Mouse (Mus musculus): ENCODE results near the gene Gm14214.

GRCm38 (mm10) chr2:154720315-154720714, 49.5 kb downstream of the Gm14214 start:
- no peak for TF ChIP-seq POLR2A (IDR thresholded peaks at IDR 0.05; ENCODE audit: control insufficient read depth, extremely low read depth, insufficient read depth, low read length, poor library complexity)
- TF ChIP-seq CTCF (IDR thresholded peaks at IDR 0.05; ENCODE audit: borderline replicate concordance, control insufficient read depth, extremely low read depth, insufficient read depth, low read length, poor library complexity): no peak
